Mouse (Mus musculus) hematopoietic stem cell, adult 5-6 weeks (primary cell): ENCODE results near the gene Klhl30. TPM values are rescaled to one million over a fixed set of nuclear protein-coding genes. Genes with fewer than 3 reads are reported as not detected.
A peak's percentile ranks its signal among the peaks of the same experiment; 100 is the strongest.

ENCODE experiments used
- ATAC-seq, 2 experiments: fragments of 125-278 bp in 1 of 2; replicated peaks in 1 of 2; 2 replicates each; pipeline ENCODE4 v1.8.0; 2016 to 2017; ENCODE audit warnings: inconsistent platforms in 2 of 2, mild to moderate bottlenecking in 2 of 2, moderate number of reproducible peaks in 2 of 2, low read depth in 1 of 2, moderate TSS enrichment in 1 of 2; ENCODE audit not compliant: low FRiP score in 2 of 2, poor library complexity in 2 of 2, severe bottlenecking in 2 of 2, insufficient read depth in 1 of 2, low TSS enrichment in 1 of 2
- total RNA-seq: library from RNA; stranded (forward); fragments of 172-1452, 232-1000 nt; gene quantifications from 2 replicates; pipeline ENCODE4 v1.2.3, GENCODE M21; 2017

Klhl30 gene
- total RNA-seq, 1 experiment from 2014 or later: 0.69 TPM

GRCm38 (mm10) chr1:91405406-91406169 is 54.8 kb downstream of the Klhl30 start:
- peak; percentile 27 to 54; a peak in 3 of 4 replicates for ATAC-seq

- ATAC-seq: no peak
Measured at GRCm38 (mm10) chr1:91407819-91408218, 57.0 kb downstream of the Klhl30 start.

- ATAC-seq: no peak
Measured at GRCm38 (mm10) chr1:91411631-91412285, 60.9 kb downstream of the Klhl30 start.

Other genes starting within 250 kb of the Klhl30 start
- 5.6 and 10.2 TPM in 2 replicates for gene Rbm44, start 205.9 kb upstream of the Klhl30 start, total RNA-seq
- 138 and 151 TPM in 2 replicates for gene Ramp1, start 171.2 kb upstream of the Klhl30 start, total RNA-seq
- 40.9 and 43.0 TPM in 2 replicates for gene Ube2f, start 100.7 kb upstream of the Klhl30 start, total RNA-seq
- gene Scly, start 52.7 kb upstream of the Klhl30 start, total RNA-seq: 20.7 and 22.1 TPM in 2 replicates
- 0.15 and 0.19 TPM in 2 replicates for gene Espnl, start 28.9 kb upstream of the Klhl30 start, total RNA-seq
- 0.15 TPM in 1 of 2 replicates, not detected in the other for gene Erfe, start 15.4 kb downstream of the Klhl30 start, total RNA-seq
- 127 and 144 TPM in 2 replicates for gene Ilkap, start 47.8 kb downstream of the Klhl30 start, total RNA-seq
- gene Hes6, start 63.0 kb downstream of the Klhl30 start, total RNA-seq: 18.4 and 32.3 TPM in 2 replicates
- gene Per2, start 108.3 kb downstream of the Klhl30 start, total RNA-seq: 5.9 and 6.7 TPM in 2 replicates
- 6.9 and 7.8 TPM in 2 replicates for gene Traf3ip1, start 143.6 kb downstream of the Klhl30 start, total RNA-seq
- 8.2 and 11.5 TPM in 2 replicates for gene Asb1, start 189.5 kb downstream of the Klhl30 start, total RNA-seq